Mouse (Mus musculus) C2C12 (cell line): ENCODE data around the gene Ndufv1.

ENCODE experiments used
- CEBPB ChIP-seq: IDR thresholded peaks from one replicate; pipeline ENCODE4 v1.6.1; 2011; ENCODE audit warnings: low read depth, mild to moderate bottlenecking, control low read depth, moderate library complexity
- CTCF ChIP-seq: IDR thresholded peaks from one replicate; pipeline ENCODE4 v1.5.1; 2011; ENCODE audit not compliant: control insufficient read depth, insufficient read depth, insufficient read length
- FOSL1 ChIP-seq: IDR thresholded peaks from one replicate; pipeline ENCODE4 v1.8.0; 2011; ENCODE audit warnings: mild to moderate bottlenecking, low read length; ENCODE audit not compliant: poor library complexity, insufficient read depth, severe bottlenecking
- MAX ChIP-seq: IDR thresholded peaks from one replicate; pipeline ENCODE4 v1.6.1; 2011; ENCODE audit warnings: mild to moderate bottlenecking, control low read depth
- MYOD1 ChIP-seq: IDR thresholded peaks from one replicate; pipeline ENCODE4 v1.6.1; 2011; ENCODE audit warnings: low read depth; ENCODE audit not compliant: control insufficient read depth, insufficient read length
- MYOG ChIP-seq: IDR thresholded peaks from one replicate; pipeline ENCODE4 v1.6.1; 2011; ENCODE audit not compliant: control insufficient read depth, insufficient read length; ENCODE audit errors: extremely low read depth
- USF1 ChIP-seq: IDR thresholded peaks from one replicate; pipeline ENCODE4 v1.6.1; 2011; ENCODE audit warnings: low read depth, mild to moderate bottlenecking, control low read depth, moderate library complexity

DNA sequence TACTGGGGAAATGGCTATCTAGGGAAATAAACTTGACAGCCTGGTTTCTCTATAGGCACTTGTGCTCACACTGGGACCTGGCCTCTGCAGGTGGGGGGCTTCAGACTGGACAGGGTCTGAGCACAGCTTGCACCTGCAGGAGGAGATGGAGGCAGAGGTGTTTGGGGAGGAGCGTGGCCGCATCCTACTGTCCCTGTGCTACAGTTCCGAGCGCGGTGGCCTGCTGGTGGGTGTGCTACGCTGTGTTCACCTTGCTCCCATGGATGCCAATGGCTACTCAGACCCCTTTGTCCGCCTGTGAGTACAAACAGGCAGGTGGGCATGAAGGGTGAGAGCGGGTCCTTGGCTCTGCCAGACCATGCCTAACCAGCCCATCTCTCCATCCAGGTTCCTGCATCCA, 6.6 kb downstream of the Ndufv1 start:
- TF ChIP-seq CTCF (no peak), MAX (no peak), MYOG (no peak), MYOD1 (no peak), CEBPB (no peak), USF1 (no peak), FOSL1 (no peak)
